Mouse (Mus musculus) heart, embryonic 14.5 days (tissue): ENCODE results near the gene Ezr. TPM values are rescaled to one million over a fixed set of nuclear protein-coding genes. Genes with fewer than 3 reads are reported as not detected.
A peak's percentile ranks its signal among the peaks of the same experiment; 100 is the strongest.

ENCODE experiments used
- ATAC-seq: fragments of 200-750 bp; cut with Nextera tagmentation; 2 replicates; pipeline ENCODE4 v1.8.0; 2017; ENCODE audit warnings: low read depth, moderate TSS enrichment; ENCODE audit not compliant: insufficient number of reproducible peaks, insufficient read depth, low FRiP score
- H3K27ac ChIP-seq, 2 experiments: fragments of 200-500 bp in 1 of 2; fragments of 300-500 bp in 1 of 2; sonication (generic) in 1 of 2; replicated peaks in 1 of 2; 2 replicates each; pipeline ENCODE4 v1.5.1; 2012 to 2014; ENCODE audit warnings: low read depth in 2 of 2, low read length in 2 of 2, control low read depth in 1 of 2, mild to moderate bottlenecking in 1 of 2, mixed read lengths in 1 of 2; ENCODE audit not compliant: control insufficient read depth in 1 of 2, insufficient read depth in 1 of 2
- H3K27me3 ChIP-seq: fragments of 300-500 bp; sonication (generic); 2 replicates; pipeline ENCODE4 v1.6.1; 2014; ENCODE audit warnings: mild to moderate bottlenecking, low read length, control low read depth; ENCODE audit not compliant: control insufficient read depth, insufficient read depth
- H3K36me3 ChIP-seq: fragments of 300-500 bp; sonication (generic); 2 replicates; pipeline ENCODE4 v1.6.1; 2014; ENCODE audit warnings: mild to moderate bottlenecking, control low read depth, low read length, mixed read lengths; ENCODE audit not compliant: control insufficient read depth, insufficient read depth
- H3K4me1 ChIP-seq, 2 experiments: fragments of 200-500 bp in 1 of 2; fragments of 300-500 bp in 1 of 2; sonication (generic) in 1 of 2; 2 replicates each; pipeline ENCODE4 v1.6.1; 2012 to 2014; ENCODE audit warnings: low read length in 2 of 2, control low read depth in 1 of 2, mixed read lengths in 1 of 2; ENCODE audit not compliant: control insufficient read depth in 2 of 2, insufficient read depth in 2 of 2
- H3K4me2 ChIP-seq: fragments of 300-500 bp; sonication (generic); 2 replicates; pipeline ENCODE4 v1.6.1; 2014; ENCODE audit warnings: mild to moderate bottlenecking, low read length
- H3K4me3 ChIP-seq, 2 experiments: fragments of 200-500 bp in 1 of 2; fragments of 300-500 bp in 1 of 2; sonication (generic) in 1 of 2; 2 replicates each; pipeline ENCODE4 v1.5.1; 2012 to 2014; ENCODE audit warnings: low read length in 2 of 2, mild to moderate bottlenecking in 2 of 2, control low read depth in 1 of 2, low read depth in 1 of 2, moderate library complexity in 1 of 2; ENCODE audit not compliant: control insufficient read depth in 1 of 2, insufficient read depth in 1 of 2
- H3K9ac ChIP-seq: fragments of 300-500 bp; sonication (generic); 2 replicates; pipeline ENCODE4 v1.6.1; 2014; ENCODE audit warnings: mild to moderate bottlenecking, low read length
- H3K9me3 ChIP-seq: fragments of 300-500 bp; sonication (generic); 2 replicates; pipeline ENCODE4 v1.6.1; 2016; ENCODE audit warnings: low read length, control low read depth; ENCODE audit not compliant: control insufficient read depth
- WGBS: fragments of 180-500 bp; shearing (Covaris S2); extraction: QIAGEN DNeasy Blood & Tissue Kit; methylation state at CpG from one replicate; pipeline ENCODE4 v1.1.7; 2014; 5-methylcytosine and 5-hydroxymethylcytosine counted together
- polyA plus RNA-seq: library from polyadenylated mRNA; unstranded; fragments of >200 nt; fragmentation: Nextera tagmentation; extraction: Ambion mirVana; gene quantifications from 2 replicates; pipeline ENCODE4 v1.2.1, GENCODE M21; 2014

The Ezr gene
- polyA plus RNA-seq, 1 experiment from 2014 or later = 102 TPM

DNA sequence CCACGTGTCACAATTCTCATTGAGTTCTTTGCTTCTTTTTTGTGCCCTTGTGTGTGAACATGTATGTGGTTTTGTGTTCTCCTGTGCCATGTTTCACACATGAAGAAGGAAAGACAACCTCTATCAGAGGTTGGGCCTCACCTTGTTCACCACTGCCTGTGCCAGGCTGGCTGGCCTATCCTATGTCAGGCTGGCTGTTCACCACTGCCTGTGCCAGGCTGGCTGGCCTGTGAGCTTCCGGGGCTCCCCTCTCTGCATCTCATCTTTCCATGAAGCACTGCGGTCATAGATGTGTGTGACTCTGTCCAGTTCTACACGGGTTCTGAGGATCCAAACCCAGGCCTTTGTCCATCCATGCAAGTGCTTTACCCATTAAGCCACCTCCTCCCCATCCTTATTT lies 4.7 kb upstream of the Ezr start:
- 83% methylated on average over 4 of the region's 4 CpGs for WGBS
- Histone ChIP-seq H3K4me3 (no peak overlapping the region), H3K27me3 (no peaks in the 10 kb centered on the region), H3K27ac (no peak overlapping the region), H3K4me1 (no peaks in the 10 kb centered on the region), H3K36me3 (no peaks in the 10 kb centered on the region), H3K9ac (no peak overlapping the region), H3K9me3 (no peaks in the 10 kb centered on the region), H3K4me2 (no peak overlapping the region)
- no peak for ATAC-seq

- no peak for ATAC-seq
- Histone ChIP-seq H3K4me1 (peaks cover 11 to 25% of the 10 kb centered on the region in 2 experiments), H3K9me3 (no peaks in the 10 kb centered on the region), H3K36me3 (no peaks in the 10 kb centered on the region), H3K4me3 (peak overlapping the region; percentile 78 to 92), H3K27me3 (no peaks in the 10 kb centered on the region), H3K9ac (peak overlapping the region; percentile 91; the same call in 1 of the 2 replicates), H3K27ac (no peak overlapping the region), H3K4me2 (peak overlapping the region; percentile 77)
- WGBS = 55% methylated on average over 10 of the region's 10 CpGs
Measured at GRCm38 (mm10) chr17:6783756-6784357, 1.3 kb upstream of the Ezr start.

- under 1% methylated on average over 45 of the region's 58 CpGs for WGBS
Measured at GRCm38 (mm10) chr17:6783006-6783661, 550 bp upstream of the Ezr start.

GRCm38 (mm10) chr17:6782033-6782526 lies 504 bp downstream of the Ezr start:
- Histone ChIP-seq H3K36me3 (no peaks in the 10 kb centered on the region), H3K4me1 (peaks cover 17 to 35% of the 10 kb centered on the region in 2 experiments)
- WGBS = under 1% methylated on average over 21 of the region's 21 CpGs

More at GRCm38 (mm10) chr17:6783006-6783661, 550 bp upstream of the Ezr start:
- Histone ChIP-seq H3K36me3 (no peaks in the 10 kb centered on the region), H3K27me3 (no peaks in the 10 kb centered on the region), H3K27ac (peak overlapping the region; percentile 88 to 89), H3K4me1 (peaks cover 11 to 25% of the 10 kb centered on the region in 2 experiments), H3K9ac (peak overlapping the region; percentile 91), H3K4me3 (peak overlapping the region; percentile 78 to 92), H3K4me2 (peak overlapping the region; percentile 77), H3K9me3 (no peaks in the 10 kb centered on the region)
- peak; percentile 62 for ATAC-seq

GRCm38 (mm10) chr17:6781273-6781672 lies 1.3 kb downstream of the Ezr start:
- 40% methylated on average over 6 of the region's 6 CpGs for WGBS
- H3K4me3 ChIP-seq = peak overlapping the region; percentile 8 to 78; a peak in 3 of 4 replicates
- peak overlapping the region; percentile 91 for H3K9ac ChIP-seq
- H3K4me1 ChIP-seq = peaks cover 19 to 43% of the 10 kb centered on the region in 2 experiments
- ATAC-seq = no peak
- H3K27me3 ChIP-seq = no peaks in the 10 kb centered on the region
- no peak overlapping the region for H3K27ac ChIP-seq
- H3K36me3 ChIP-seq = no peaks in the 10 kb centered on the region
- H3K9me3 ChIP-seq = no peaks in the 10 kb centered on the region
- H3K4me2 ChIP-seq = peak overlapping the region; percentile 77

More at GRCm38 (mm10) chr17:6782033-6782526, 504 bp downstream of the Ezr start:
- peak overlapping the region; percentile 91 for H3K9ac ChIP-seq
- ATAC-seq = no peak
- no peaks in the 10 kb centered on the region for H3K27me3 ChIP-seq
- H3K4me2 ChIP-seq = peak overlapping the region; percentile 77
- H3K27ac ChIP-seq = peak overlapping the region; percentile 57 to 88
- no peaks in the 10 kb centered on the region for H3K9me3 ChIP-seq
- peak overlapping the region; percentile 78 to 92 for H3K4me3 ChIP-seq

DNA sequence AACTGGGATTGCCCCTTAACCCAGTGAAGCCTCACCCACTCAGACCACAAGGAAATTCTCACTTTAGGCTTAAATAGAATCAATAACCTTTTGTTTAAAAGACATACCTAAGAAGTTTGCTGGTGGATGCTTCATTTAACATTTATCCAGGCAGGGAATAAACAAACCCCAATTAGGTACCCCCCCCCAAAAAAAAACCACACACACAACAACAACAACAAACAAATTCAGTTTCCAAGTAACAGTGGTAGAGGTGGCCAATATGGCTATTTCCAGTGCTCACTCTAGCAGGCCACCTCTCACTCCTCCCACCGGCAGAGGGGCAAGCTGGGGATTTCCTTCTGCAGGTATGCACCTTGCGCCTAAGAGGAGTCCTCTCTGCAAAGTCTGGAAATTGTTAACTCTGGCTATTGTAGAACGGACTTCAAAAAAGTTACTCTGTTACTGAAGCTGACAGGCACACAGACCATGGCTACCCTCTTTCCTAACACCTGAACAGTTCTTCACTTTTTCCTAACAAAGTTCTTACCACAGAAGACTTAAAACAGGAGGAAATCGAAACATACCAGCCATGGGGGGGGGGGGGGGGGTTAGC lies 2.0 kb downstream of the Ezr start:
- H3K4me1 ChIP-seq = peaks cover 19 to 49% of the 10 kb centered on the region in 2 experiments

GRCm38 (mm10) chr17:6779632-6780031 lies 3.0 kb downstream of the Ezr start:
- H3K27me3 ChIP-seq = no peaks in the 10 kb centered on the region
- no peaks in the 10 kb centered on the region for H3K9me3 ChIP-seq
- peak overlapping the region; percentile 77 for H3K4me2 ChIP-seq
- 22% methylated on average over 7 of the region's 7 CpGs for WGBS
- H3K27ac ChIP-seq = peak overlapping the region; percentile 87 to 93
- H3K4me1 ChIP-seq = peaks cover 19 to 53% of the 10 kb centered on the region in 2 experiments
- no peak for ATAC-seq
- peaks cover 4% of the 10 kb centered on the region; the same call in 1 of the 2 replicates for H3K36me3 ChIP-seq
- peak overlapping the region; percentile 65 to 78; a peak in 2 of 4 replicates for H3K4me3 ChIP-seq
- H3K9ac ChIP-seq = peak overlapping the region; percentile 91

More for the DNA sequence above, 2.0 kb downstream of the Ezr start:
- Histone ChIP-seq H3K27me3 (no peaks in the 10 kb centered on the region), H3K9me3 (no peaks in the 10 kb centered on the region), H3K27ac (peak overlapping the region in 1 of 2 experiments; percentile 87; a peak in 1 of 4 replicates), H3K4me3 (peak overlapping the region; percentile 20 to 78; a peak in 3 of 4 replicates), H3K4me2 (peak overlapping the region; percentile 77), H3K36me3 (no peaks in the 10 kb centered on the region), H3K9ac (peak overlapping the region; percentile 91)
- ATAC-seq = no peak
- WGBS = 46% methylated on average over 4 of the region's 4 CpGs
